Mouse (Mus musculus) liver, embryonic 14.5 days (tissue): ENCODE data around the gene Gcnt4.

Experiments
- CTCF ChIP-seq: IDR thresholded peaks from 2 replicates; pipeline ENCODE4 v1.5.1; 2016; ENCODE audit warnings: antibody characterized with exemption, low read depth, control low read depth
- EP300 ChIP-seq: IDR thresholded peaks from 2 replicates; pipeline ENCODE4 v1.6.1; 2016; ENCODE audit warnings: antibody characterized with exemption, low read depth

DNA sequence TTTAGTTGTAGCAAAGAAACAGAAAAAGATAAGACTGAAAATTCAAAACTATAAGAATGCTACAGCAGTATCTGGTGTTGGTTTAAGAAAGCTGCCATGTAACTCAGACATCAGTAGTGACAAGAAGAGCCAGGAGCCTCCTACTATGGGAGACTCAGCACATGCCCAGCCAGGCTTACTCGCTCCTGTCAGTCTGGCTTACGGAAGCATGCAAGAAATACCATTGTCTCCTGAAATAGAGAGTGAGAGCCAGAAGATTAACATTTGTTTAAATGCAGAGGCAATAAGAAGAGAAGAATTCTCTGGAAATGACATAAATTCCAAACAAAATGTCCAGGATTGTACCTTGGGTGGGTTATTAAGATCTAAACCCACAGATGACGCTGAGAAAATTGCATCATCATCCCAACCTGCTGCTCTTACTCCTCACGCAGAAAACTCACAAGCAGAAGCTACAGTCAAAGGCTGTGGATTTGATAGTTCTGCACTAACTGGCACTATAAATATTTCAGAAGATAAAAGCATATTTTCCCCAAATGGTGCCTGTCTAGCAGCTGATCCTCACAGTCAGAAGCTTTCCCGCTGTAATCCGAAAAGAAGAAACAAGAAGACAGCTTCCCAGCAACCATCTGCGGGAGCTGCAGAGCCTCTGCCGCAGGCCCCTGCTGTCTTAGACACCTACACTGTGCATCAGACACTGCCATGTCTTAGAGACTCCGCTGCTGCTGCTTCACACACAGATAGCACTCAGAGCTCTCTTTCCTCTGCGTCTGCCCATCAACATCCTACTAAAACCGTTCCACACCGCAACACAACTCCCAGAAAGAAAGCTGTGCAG, 46.0 kb upstream of the Gcnt4 start:
- TF ChIP-seq EP300 (no peak), CTCF (no peak)
